Mouse (Mus musculus): ENCODE results near the gene Tacc2.

GRCm38 (mm10) chr7:130678414-130678813, 101.2 kb downstream of the Tacc2 start:
- TF ChIP-seq GATA1 (IDR thresholded peaks at IDR 0.05; ENCODE audit: low read length), result no peak
- TF ChIP-seq TAL1 (IDR thresholded peaks at IDR 0.05; ENCODE audit: low read length), result no peak
